Mouse (Mus musculus): Measurements from ENCODE around the gene Kif14. TPM values are rescaled to one million over a fixed set of nuclear protein-coding genes. Genes with fewer than 3 reads are reported as not detected.

Kif14 gene
- under 1 TPM; 0.37 to 0.66 (median 0.52) TPM for total RNA-seq (2022)

DNA sequence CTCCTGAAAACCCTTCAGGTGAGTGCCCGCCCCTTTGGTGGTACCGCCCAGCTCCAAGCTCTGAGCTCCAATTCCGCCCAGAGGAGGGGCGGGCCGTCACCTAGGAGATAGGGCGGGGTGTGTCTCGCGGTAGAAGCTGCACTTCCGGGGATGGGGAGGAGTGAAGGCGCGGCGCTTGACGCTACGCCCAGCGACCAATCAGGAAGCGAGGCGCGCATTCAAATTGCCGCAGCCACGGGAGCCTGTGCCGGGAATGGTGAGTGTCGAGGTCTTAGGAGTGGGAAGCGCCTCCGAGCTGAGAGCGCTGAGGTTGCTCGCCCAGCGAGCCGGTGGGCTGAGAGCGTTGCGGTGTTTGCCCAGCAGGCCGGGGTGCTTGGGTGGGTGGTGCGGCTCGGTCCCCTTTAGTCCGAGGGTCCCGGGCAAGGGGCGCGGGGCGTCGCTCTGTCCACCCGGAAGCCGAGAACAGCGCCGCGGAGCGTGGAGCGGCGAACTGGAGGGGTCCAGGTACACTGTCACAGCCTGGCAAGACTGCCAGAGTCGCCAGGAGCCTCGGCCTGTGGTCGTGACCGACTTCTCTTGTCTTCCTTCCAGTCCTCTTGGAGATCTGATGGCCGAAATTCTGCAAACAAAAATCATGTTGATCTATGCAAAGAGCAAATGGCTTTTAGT lies at the start of gene Kif14:
Gene Kif14, plus strand, starts transcription at position 201 of the 669 bp plus-strand sequence.
- DNase-seq, result peak; percentile 92

DNA sequence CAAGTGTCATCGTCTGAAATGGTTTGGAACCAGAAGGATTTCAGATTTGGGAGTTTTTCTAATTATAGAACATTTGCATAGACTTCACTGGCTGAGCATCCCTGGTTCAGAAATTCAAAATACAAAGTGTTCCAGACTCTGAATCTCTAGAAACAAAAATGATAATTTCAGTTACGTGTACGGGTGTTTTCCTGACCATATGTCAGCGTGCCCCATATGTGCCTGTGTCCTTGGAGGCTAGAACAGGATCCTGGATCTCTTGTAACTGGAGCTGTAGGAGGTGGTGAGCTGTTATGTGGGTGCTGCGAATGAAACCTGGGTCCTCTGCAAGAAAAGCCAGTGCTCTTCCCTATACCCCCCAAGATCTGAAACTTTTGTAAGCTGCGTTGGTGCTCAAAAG lies 47.8 kb upstream of the Kif14 start:
- no peak for DNase-seq

DNA sequence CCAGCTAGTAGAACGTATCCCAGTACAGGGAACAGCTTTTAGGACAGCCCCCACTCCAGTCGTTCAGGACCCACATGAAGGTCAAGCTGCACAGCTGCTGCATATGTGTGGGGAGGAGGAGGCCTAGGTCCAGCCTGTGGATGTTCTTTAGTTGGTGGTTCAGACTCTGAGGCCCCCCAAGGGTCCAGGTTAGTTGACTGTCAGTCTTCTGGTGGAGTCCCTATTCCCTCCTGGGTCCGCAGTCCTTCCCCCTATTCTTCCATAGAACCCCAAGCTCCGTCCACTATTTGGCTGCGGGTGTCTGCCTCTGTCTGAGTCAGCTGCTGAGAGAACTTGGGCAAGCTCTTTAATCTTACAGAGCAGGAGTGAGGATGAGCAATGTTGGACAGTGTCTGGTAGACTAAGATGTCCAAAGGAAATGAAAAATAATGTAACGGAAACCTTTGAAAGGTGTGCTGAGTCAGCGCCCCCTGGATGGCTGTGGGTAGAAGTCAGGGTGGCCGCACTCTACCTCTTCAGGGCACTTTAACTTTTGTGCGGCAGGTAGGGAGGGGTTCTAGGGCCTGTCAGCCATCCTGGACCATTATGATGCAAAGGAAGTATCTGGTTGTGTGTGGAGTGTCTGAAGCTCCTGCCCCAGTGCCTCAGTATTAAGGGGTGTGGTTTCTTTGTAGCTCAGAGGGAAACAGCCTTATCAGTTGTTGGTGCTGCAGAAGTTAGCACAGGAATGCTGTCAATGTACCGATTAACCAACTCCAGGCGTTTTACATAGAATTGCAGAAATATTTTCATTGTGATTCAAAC lies 38.8 kb upstream of the Kif14 start:
- DNase-seq, result no peak

DNA sequence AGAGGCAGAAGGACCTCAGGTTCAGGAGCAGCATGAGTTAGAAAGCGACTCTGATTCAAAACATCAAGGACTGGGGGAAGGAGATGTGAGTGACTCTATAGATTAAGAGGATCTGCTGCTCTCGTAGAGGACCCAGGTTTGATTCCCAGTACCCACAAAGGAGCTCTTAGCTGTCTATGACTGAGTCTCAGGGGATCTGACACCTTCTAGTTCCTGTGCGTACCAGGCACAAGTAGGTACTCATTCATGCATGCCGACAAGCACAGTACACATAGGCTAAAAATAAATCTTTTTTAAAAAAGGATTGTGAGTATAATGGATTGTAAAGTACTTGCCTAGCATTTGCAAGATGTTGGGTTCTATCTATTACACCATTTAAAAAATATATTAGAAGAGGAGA lies 37.2 kb upstream of the Kif14 start:
- no peak for DNase-seq

DNA sequence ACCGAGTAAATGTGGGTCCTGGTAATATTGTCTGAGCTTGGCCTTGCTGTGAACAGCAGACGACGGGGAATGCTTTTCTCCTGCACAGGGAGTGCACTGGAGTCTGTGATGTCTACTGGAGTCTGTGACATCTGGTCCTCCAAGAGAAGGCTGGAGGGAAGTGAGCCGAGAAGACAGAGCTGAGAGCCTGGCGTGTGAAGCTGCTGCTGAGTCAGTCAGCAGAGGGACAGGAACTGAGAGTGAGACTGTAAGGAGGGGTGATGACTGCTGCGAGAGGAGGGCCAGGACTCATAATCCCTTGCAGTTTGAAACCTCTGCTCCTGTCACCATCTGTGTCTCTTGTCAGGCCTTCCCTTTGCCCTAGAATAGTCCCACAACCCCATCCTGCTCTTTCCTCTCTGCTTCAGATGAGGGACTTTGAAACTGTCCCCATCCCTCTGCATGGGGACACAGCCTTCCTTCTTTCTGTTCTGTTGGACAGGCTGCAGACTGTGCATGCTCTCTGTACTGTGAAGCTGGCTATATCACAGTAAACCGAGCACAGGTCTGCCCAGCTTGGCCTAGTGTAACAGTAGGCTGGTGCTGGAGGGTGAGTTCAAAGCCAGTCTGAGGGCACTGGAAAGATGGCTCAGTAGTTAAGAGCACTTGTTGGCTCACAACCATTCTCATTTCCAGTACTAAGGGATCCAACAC lies 35.9 kb upstream of the Kif14 start:
- DNase-seq, result no peak

DNA sequence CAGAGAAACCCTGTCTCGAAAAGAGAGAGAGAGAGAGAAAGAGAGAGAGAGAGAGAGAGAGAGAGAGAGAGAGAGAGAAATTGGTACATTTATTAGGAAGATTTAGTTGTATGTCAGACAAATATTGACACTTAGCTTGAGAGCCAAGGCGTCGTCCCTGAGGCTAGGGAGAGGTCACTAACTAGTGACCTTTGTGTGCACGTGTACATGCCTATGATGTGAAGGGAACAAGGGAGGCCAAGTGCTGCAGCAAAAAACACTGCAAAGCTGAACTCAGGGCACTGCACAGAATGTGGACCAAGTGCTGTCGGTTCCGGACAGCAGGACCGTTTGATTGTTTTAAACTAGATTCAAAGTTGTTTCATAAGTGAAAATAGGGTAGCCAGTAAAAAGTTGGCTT lies 25.4 kb upstream of the Kif14 start:
- no peak for DNase-seq

DNA sequence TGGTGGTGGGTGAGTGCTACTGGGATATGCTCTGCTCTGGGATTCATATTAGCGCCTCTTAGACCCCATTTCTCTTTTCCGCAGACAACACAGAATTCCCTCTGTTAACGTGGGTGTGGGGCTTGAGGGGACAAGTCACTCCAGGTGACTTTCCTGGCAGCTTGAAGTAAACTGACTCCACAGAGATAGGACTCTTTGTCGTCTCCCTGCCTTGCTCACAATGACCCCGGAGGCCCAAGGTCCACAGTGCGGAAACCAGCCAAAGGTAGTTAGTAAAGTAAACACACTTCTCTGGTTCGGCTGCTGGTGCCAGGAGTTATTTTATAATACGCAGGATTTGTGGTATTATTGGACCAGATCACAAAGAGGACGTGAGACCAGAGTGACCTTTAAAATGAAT lies 23.3 kb upstream of the Kif14 start:
- no peak for DNase-seq

DNA sequence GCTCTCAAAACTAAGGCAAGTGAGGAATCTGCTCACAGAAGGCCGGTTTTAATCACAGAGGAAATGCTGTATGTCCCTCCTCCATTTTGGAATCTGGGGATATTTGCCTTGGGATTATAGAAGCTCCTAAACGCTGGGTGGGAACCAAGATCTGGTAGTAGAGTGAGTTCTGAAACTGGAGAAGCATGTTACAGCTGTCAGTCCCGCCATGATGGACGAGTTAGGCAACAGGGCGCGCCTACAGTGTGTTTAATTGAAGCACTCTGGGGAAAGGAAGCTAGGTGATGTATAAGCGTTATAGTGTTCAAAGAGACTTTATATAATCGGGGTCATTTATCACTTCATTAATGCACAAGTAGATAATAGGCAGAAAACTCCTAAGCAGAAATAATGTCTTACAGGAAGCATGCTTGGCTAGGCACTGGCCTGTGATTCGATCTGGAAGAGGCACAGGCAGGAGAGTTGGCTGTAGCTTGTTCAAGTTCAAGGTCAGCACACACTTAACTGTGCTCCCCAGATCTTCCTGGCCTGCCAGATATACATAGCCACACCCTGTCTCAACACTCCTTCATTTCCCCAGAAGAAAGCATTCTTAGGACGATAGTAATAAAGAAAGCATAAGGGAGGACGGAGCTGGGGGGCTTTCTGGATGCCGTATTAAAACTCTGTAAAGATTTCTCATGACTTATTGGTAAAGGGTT lies 21.4 kb upstream of the Kif14 start:
- DNase-seq, result no peak

DNA sequence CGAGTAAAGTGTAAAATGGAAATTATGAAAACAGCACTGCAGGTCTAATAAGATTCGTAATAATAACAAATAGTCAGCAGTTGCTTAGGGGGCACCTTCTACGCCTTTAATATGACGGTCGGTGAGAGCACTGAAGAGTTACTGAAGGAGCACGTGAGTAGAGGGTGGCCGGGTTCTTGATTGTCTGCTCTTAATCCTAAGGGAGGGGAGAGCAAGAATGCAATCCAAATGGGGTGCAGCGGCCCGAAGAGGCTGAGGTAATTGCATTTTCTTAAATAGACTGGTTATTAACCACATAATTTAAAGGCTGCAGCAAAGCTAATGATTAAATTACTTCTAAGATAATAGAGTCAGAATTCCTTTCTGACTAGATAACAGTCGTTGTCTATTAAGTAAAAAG lies 19.2 kb upstream of the Kif14 start:
- DNase-seq, result no peak

DNA sequence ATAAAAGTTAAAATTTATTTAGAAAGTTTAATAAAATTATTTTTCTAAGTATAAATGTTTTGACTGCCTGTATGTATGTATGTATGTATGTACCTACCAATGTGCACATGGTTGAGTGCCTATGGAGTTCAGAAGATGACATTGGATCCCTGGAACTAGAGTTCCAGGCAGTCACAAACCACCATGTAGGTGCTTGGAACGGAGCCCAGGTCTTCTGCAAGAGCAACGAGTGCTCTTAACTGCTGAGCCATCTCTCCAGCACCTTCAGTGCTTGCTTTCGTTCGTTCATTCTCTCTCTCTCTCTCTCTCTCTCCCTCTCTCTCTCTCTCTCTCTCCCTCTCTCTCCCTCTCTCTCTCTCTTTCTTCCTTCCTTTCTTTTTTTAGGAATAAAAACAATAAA lies 18.8 kb upstream of the Kif14 start:
- DNase-seq, result no peak

DNA sequence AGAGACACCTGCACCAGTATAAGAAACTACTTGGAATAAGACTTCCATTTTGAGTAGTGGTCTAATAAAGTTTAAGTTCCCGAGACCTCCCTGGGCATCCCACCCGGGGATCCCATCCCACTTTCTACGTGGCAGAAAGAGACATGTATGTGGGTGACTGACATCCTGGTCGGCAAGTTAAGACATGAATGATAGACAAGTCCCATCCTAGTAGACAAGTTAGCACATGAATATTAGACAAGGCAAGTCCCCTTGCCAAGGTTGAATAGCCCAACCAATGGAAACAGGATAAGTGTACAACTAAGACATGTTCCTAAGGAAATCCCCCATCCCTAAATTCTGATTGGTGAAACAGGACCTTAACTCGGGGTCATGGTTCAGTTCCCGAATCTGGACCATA lies 16.6 kb upstream of the Kif14 start:
- DNase-seq, result no peak

DNA sequence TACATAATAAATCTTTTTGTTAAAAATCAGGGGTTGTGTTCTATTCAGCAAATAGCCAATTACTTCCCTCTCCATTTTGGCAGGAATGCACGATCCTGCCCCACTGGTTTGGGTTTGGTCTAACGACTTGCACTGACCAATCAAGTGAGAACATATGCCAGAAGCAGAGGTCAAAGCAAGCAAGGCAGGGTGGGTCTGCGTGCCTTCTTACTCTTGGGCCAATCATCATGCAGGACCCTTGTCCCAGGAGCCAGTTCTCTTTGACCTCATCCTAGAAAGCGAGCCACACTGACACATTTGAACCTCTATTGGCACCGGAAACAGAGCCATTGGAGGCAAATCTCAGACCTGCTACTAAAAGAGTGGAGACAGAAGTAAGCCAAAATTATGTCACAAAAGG lies 15.9 kb upstream of the Kif14 start:
- DNase-seq, result no peak

DNA sequence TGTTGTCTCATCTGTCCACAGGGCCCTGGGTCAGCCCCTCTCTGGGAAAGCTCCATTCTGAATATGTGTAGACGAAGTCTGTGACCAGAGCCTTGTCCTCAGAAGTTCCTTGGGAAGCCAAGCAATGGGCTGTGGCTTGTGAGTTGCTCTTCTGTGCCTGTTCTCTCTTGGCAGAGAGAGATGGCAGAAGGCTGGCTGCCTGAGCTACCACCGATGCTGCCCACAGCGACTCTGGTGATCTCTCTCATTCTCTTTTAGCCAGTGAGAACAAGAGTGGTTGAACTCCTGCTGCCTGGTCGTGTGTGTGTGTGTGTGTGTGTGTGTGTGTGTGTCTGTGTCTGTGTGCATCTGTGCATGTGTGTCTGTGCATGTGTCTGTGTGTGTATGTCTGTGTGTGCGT lies 13.7 kb upstream of the Kif14 start:
- DNase-seq, result no peak

DNA sequence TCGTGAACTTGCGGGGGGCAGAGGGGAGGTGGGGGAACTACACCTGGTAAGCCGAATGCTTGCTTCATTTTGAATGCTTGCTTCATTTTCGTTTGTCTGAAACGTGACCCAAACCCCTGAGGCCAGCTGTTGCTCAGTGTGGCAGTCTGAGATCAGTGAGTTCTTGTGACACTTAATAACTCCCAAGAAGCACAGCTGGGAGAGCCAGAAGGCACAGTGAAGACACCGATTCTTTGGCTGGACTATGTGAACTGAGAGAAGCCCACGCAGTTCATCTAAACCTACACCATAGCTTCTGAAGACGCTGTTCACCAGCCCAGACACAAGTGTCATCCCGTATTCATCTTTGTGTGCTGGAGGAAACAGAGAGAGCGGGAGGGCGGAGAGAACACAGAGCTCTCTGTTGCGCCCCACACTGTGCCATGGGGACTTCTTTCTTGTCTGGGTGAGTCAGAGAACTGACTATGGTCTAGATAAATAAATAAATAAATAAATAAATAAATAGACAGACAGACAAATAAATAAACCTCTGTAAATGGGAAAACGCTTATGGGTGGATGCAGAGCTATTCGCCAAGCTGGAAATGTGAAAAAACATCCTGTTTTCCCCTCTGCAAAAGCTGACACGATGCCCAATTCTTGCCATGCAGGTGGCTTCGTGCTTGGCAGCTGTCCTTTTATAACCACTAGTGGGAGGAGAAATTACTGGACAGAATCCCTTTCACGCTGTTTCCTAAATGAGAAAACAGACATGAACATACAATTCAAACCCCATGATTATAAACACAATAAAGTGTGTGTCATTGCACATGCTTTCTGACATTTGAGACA lies 10.2 kb upstream of the Kif14 start:
- no peak for DNase-seq

DNA sequence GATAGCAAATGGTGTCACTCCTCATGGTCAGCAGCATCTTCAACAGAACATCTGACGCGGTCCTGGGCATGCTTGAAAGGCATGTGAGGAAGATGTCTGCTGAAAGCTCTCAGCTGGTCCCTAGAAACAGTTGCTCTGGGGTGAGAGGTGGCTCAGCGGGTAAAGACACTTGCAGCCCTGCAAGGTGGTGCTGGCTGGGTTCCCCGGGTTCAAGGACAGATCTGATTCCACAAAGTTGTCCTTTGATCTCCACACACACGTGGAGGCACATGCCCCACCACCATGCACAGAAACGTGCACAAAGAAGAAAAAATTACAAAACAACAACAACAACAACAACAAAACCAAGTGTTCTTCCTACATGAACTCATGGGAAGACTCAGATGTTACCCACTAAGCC lies 9.4 kb upstream of the Kif14 start:
- no peak for DNase-seq

DNA sequence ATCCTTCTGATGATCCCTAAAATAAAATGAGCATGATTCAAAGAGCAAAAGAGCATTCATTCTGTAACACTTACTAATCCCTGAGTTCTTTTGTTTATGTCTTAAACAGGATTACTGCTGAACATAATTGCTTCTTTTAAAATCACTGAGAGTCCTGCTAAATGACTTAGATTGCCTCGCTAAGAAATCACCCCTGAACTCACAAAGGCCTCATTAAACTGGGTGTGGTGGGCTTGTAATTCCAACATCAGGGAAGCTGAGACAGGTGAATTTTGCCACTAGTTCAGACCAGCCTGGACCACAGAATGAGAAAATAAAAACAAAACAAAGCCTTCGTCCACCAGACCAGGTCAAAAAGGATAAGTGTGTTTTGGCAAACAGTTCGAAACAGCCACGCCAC lies 8.7 kb upstream of the Kif14 start:
- DNase-seq, result no peak

DNA sequence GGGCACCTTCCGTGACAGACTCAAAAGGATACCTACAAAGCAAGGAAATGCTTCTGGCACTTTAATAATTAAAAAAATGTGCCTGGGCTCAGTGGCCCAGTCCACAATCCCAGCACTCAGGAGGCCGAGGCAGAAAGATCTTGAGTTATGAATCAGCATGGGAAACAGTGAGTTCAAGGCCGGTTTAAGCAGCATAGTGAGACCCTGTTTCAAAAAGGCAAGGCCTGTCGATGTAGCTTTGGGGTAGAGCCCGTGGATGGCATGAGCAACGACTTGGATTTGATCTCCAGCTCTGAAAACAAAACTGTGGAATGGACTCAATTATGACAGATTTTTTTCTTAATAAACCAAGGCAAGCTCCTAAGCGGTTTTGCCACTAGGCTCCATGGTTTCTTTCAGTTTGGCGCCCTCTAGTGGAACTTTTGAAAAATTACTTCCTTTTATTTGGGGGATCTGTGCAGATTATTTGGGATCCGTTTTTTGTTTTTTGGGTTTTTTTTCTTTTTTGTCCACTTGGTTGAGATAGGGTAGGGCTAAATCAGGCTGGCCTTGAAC lies 7.4 kb upstream of the Kif14 start:
- no peak for DNase-seq

DNA sequence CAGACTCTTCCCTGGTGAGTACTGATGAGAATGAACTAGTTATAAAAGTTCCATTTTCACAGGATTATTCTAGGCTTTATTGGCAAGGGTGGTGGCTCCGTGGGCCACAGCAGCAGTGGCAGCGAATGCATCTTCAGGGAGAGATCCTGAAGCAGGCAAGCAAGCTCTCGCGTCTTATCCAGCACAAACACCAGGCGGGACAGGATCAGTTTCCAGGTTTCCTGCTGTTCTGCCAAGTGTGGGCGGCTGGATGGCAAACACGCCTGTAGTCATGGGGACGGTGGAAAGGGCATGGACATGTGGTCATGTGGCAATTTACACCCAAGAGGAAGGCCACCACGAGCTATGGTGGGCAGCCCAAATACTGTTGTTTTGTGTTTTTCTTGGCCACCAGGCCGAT lies 3.7 kb upstream of the Kif14 start:
- no peak for DNase-seq

DNA sequence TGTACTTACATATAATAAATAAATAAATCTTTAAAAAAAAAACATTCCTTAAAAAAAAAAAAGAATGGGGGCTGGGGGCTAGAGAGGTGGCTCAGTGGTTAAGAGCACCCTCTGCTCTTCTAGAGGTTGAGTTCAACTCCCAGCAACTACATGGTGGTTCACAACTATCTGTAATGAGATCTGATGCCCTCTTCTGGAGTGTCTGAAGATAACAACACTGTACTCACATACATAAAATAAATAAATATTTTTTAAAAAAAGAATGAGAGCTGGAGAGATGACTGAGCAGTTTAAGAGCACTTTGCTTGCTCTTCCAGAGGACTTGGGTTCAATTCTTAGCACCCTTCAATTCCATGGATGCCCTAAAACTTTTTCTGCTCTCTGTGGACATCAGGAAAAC lies 975 bp upstream of the Kif14 start:
- DNase-seq, result no peak

DNA sequence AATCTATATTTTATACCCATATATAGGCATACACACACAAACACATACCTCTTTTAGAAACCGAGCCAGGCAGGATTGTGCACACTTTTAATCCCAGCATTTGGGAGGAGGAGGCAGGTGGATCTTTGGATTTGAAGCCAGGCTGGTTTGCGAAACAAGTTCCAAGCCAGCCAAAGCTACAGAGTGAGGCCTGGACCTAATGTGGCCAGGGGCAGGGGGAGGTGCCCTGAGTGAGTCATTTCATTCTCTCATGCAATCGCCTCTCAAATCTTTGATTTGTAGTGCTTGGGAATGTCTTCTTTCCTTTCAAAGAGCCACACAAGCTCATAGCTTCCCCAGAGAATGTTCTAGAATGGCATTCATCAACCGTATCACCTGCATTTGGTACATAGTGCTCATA lies 3.3 kb downstream of the Kif14 start:
- peak; percentile 12 for DNase-seq

DNA sequence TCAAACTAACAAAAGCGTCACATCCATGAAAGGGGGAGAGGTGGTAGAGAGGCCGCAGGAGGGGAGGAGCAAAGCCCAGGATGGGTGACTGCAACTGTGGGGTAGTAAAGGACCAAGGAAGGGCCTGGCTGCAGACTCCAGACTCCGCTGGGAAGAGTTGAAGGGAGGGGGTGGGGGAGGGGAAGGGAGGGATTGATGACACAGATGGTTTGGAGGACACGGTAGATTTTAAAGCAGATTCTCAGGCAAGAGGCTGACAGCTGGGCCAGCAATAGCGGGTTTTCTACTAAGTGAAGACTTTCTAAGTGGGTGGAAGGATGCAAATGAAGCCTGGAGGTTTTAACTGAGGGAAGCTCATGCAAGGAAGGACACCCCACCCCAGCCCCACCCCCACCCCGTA lies 4.3 kb downstream of the Kif14 start:
- no peak for DNase-seq

DNA sequence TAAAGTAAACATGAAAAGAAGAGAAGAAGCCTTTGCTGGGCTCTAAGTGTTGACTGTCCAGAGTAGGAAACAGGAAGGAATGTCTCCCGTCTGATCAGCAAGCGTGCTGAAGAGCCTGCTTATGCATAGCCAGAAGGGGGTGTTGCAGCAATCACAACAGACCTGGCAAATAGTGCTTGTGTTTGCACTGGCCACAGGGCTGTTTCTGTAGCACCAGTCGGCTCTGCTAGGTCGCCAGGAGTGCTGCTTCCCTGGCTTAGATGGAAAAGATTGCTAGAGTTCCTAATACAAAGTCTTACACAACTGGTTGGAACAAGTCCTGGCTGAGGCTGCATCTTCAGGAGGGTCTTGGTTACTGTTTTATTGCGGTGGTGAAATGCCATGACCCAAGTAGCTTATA lies 25.5 kb downstream of the Kif14 start:
- no peak for DNase-seq

All from adrenal gland, adult 8-10 months (tissue).